Mouse (Mus musculus): ENCODE measurements around the gene Metrn. TPM values are rescaled to one million over a fixed set of nuclear protein-coding genes. Genes with fewer than 3 reads are reported as not detected.

Metrn gene
- total RNA-seq, 2 experiments from 2014 or later, result 15.8 to 64.4 TPM

Other genes starting within 250 kb of the Metrn start
- gene Sox8, start 226.4 kb downstream of the Metrn start, total RNA-seq (2014; fragmentation: Nextera tagmentation), result 1.1 TPM in 1 of 2 replicates, not detected in the other
- gene Sox8, start 226.4 kb downstream of the Metrn start, total RNA-seq (2017), result not detected in 2 replicates
- 34.0 and 36.8 TPM in 2 replicates for gene Lmf1, start 218.1 kb downstream of the Metrn start, total RNA-seq (2014; fragmentation: Nextera tagmentation)
- gene Lmf1, start 218.1 kb downstream of the Metrn start, total RNA-seq (2017), result 6.9 and 10.7 TPM in 2 replicates
- gene Gng13, start 80.0 kb downstream of the Metrn start, total RNA-seq (2014; fragmentation: Nextera tagmentation), result not detected in 2 replicates
- gene Gng13, start 80.0 kb downstream of the Metrn start, total RNA-seq (2017), result not detected in 2 replicates
- 16.8 and 29.8 TPM in 2 replicates for gene Chtf18, start 69.7 kb downstream of the Metrn start, total RNA-seq (2014; fragmentation: Nextera tagmentation)
- 17.0 and 22.4 TPM in 2 replicates for gene Chtf18, start 69.7 kb downstream of the Metrn start, total RNA-seq (2017)
- 10.9 and 15.6 TPM in 2 replicates for gene Rpusd1, start 69.5 kb downstream of the Metrn start, total RNA-seq (2014; fragmentation: Nextera tagmentation)
- 4.2 and 6.6 TPM in 2 replicates for gene Rpusd1, start 69.5 kb downstream of the Metrn start, total RNA-seq (2017)
- gene Mslnl, start 61.1 kb downstream of the Metrn start, total RNA-seq (2014; fragmentation: Nextera tagmentation), result not detected in 2 replicates
- gene Mslnl, start 61.1 kb downstream of the Metrn start, total RNA-seq (2017), result not detected in 2 replicates
- not detected in 2 replicates for gene Msln, start 42.8 kb downstream of the Metrn start, total RNA-seq (2014; fragmentation: Nextera tagmentation)
- gene Msln, start 42.8 kb downstream of the Metrn start, total RNA-seq (2017), result not detected in 2 replicates
- 22.8 and 23.5 TPM in 2 replicates for gene Narfl, start 23.4 kb downstream of the Metrn start, total RNA-seq (2014; fragmentation: Nextera tagmentation)
- gene Narfl, start 23.4 kb downstream of the Metrn start, total RNA-seq (2017), result 15.0 and 17.4 TPM in 2 replicates
- gene Haghl, start 11.5 kb downstream of the Metrn start, total RNA-seq (2014; fragmentation: Nextera tagmentation), result 24.1 and 27.6 TPM in 2 replicates
- gene Haghl, start 11.5 kb downstream of the Metrn start, total RNA-seq (2017), result 13.8 and 19.4 TPM in 2 replicates
- gene Ccdc78, start 10.6 kb downstream of the Metrn start, total RNA-seq (2014; fragmentation: Nextera tagmentation), result 0.45 TPM in 1 of 2 replicates, not detected in the other
- gene Ccdc78, start 10.6 kb downstream of the Metrn start, total RNA-seq (2017), result 0.52 TPM in 1 of 2 replicates, not detected in the other
- gene Fam173a, start 4.2 kb downstream of the Metrn start, total RNA-seq (2014; fragmentation: Nextera tagmentation), result 85.3 and 92.7 TPM in 2 replicates
- gene Fam173a, start 4.2 kb downstream of the Metrn start, total RNA-seq (2017), result 31.9 and 43.1 TPM in 2 replicates
- gene AC134908.4, start 1.5 kb downstream of the Metrn start, total RNA-seq (2014; fragmentation: Nextera tagmentation), result not detected in 2 replicates
- not detected in 2 replicates for gene AC134908.4, start 1.5 kb downstream of the Metrn start, total RNA-seq (2017)
- gene Fbxl16, start 11.9 kb upstream of the Metrn start, total RNA-seq (2014; fragmentation: Nextera tagmentation), result not detected in 2 replicates
- not detected in 2 replicates for gene Fbxl16, start 11.9 kb upstream of the Metrn start, total RNA-seq (2017)
- gene Wdr24, start 26.5 kb upstream of the Metrn start, total RNA-seq (2014; fragmentation: Nextera tagmentation), result 12.5 and 16.9 TPM in 2 replicates
- 14.8 and 19.3 TPM in 2 replicates for gene Wdr24, start 26.5 kb upstream of the Metrn start, total RNA-seq (2017)
- gene Jmjd8, start 31.7 kb upstream of the Metrn start, total RNA-seq (2014; fragmentation: Nextera tagmentation), result 19.5 and 23.1 TPM in 2 replicates
- 15.2 and 23.4 TPM in 2 replicates for gene Jmjd8, start 31.7 kb upstream of the Metrn start, total RNA-seq (2017)
- gene Stub1, start 36.3 kb upstream of the Metrn start, total RNA-seq (2014; fragmentation: Nextera tagmentation), result 112 and 131 TPM in 2 replicates
- 99.3 and 101 TPM in 2 replicates for gene Stub1, start 36.3 kb upstream of the Metrn start, total RNA-seq (2017)
- gene Rhbdl1, start 40.2 kb upstream of the Metrn start, total RNA-seq (2014; fragmentation: Nextera tagmentation), result 1.1 and 3.0 TPM in 2 replicates
- gene Rhbdl1, start 40.2 kb upstream of the Metrn start, total RNA-seq (2017), result not detected in 2 replicates
- 1.2 TPM in 1 of 2 replicates, not detected in the other for gene Gm20683, start 44.6 kb upstream of the Metrn start, total RNA-seq (2014; fragmentation: Nextera tagmentation)
- gene Gm20683, start 44.6 kb upstream of the Metrn start, total RNA-seq (2017), result 0.41 and 1.2 TPM in 2 replicates
- 28.3 and 35.5 TPM in 2 replicates for gene Rhot2, start 47.7 kb upstream of the Metrn start, total RNA-seq (2014; fragmentation: Nextera tagmentation)
- 11.9 and 17.8 TPM in 2 replicates for gene Rhot2, start 47.7 kb upstream of the Metrn start, total RNA-seq (2017)
- gene Wdr90, start 64.4 kb upstream of the Metrn start, total RNA-seq (2014; fragmentation: Nextera tagmentation), result 64.7 and 66.9 TPM in 2 replicates
- 11.8 and 15.0 TPM in 2 replicates for gene Wdr90, start 64.4 kb upstream of the Metrn start, total RNA-seq (2017)
- gene Mcrip2, start 71.6 kb upstream of the Metrn start, total RNA-seq (2014; fragmentation: Nextera tagmentation), result 30.4 and 58.6 TPM in 2 replicates
- gene Mcrip2, start 71.6 kb upstream of the Metrn start, total RNA-seq (2017), result 11.2 and 25.8 TPM in 2 replicates
- gene Mettl26, start 77.9 kb upstream of the Metrn start, total RNA-seq (2014; fragmentation: Nextera tagmentation), result 23.4 and 27.7 TPM in 2 replicates
- 9.7 and 15.2 TPM in 2 replicates for gene Mettl26, start 77.9 kb upstream of the Metrn start, total RNA-seq (2017)
- 2.1 TPM in 1 of 2 replicates, not detected in the other for gene Wfikkn1, start 83.7 kb upstream of the Metrn start, total RNA-seq (2014; fragmentation: Nextera tagmentation)
- 1.1 and 1.3 TPM in 2 replicates for gene Wfikkn1, start 83.7 kb upstream of the Metrn start, total RNA-seq (2017)
- gene Rab40c, start 122.6 kb upstream of the Metrn start, total RNA-seq (2014; fragmentation: Nextera tagmentation), result 9.4 and 15.9 TPM in 2 replicates
- gene Rab40c, start 122.6 kb upstream of the Metrn start, total RNA-seq (2017), result 7.2 and 11.8 TPM in 2 replicates
- 63.5 and 87.9 TPM in 2 replicates for gene Pigq, start 147.8 kb upstream of the Metrn start, total RNA-seq (2014; fragmentation: Nextera tagmentation)
- gene Pigq, start 147.8 kb upstream of the Metrn start, total RNA-seq (2017), result 32.4 and 37.1 TPM in 2 replicates
- gene Nhlrc4, start 147.8 kb upstream of the Metrn start, total RNA-seq (2014; fragmentation: Nextera tagmentation), result not detected in 2 replicates
- gene Nhlrc4, start 147.8 kb upstream of the Metrn start, total RNA-seq (2017), result not detected in 2 replicates
- not detected in 2 replicates for gene A930017K11Rik, start 155.4 kb upstream of the Metrn start, total RNA-seq (2014; fragmentation: Nextera tagmentation)
- gene A930017K11Rik, start 155.4 kb upstream of the Metrn start, total RNA-seq (2017), result not detected in 2 replicates
- 12.5 and 16.4 TPM in 2 replicates for gene Capn15, start 188.7 kb upstream of the Metrn start, total RNA-seq (2014; fragmentation: Nextera tagmentation)
- 3.2 and 5.3 TPM in 2 replicates for gene Capn15, start 188.7 kb upstream of the Metrn start, total RNA-seq (2017)

Measured in granulocyte monocyte progenitor cell, adult 5-6 weeks (primary cell).